Mouse (Mus musculus) erythroblast, embryonic 14.5 days (primary cell): ENCODE measurements around the gene D430042O09Rik. TPM values are rescaled to one million over a fixed set of nuclear protein-coding genes. Genes with fewer than 3 reads are reported as not detected.

Experiments
- H3K27me3 ChIP-seq: 2 replicates; pipeline ENCODE4 v1.6.1; 2012; ENCODE audit warnings: inconsistent platforms; ENCODE audit not compliant: control insufficient read depth
- H3K36me3 ChIP-seq: 2 replicates; pipeline ENCODE4 v1.6.1; 2012; ENCODE audit warnings: mild to moderate bottlenecking, inconsistent platforms; ENCODE audit not compliant: control insufficient read depth
- H3K4me1 ChIP-seq: 2 replicates; pipeline ENCODE4 v1.6.1; 2012; ENCODE audit warnings: inconsistent platforms; ENCODE audit not compliant: control insufficient read depth
- H3K4me3 ChIP-seq: replicated peaks from 2 replicates; pipeline ENCODE3; 2012; ENCODE audit warnings: moderate library complexity, mild to moderate bottlenecking, inconsistent platforms
- H3K9me3 ChIP-seq: 2 replicates; pipeline ENCODE4 v1.6.1; 2012; ENCODE audit warnings: low read length, inconsistent platforms, mixed read lengths; ENCODE audit not compliant: control insufficient read depth
- GATA1 ChIP-seq: IDR thresholded peaks from 2 replicates; pipeline ENCODE4 v1.6.1; 2012; ENCODE audit warnings: low read length, inconsistent platforms, mixed read lengths
- TAL1 ChIP-seq: IDR thresholded peaks from 3 replicates; pipeline ENCODE4 v1.6.1; 2012; ENCODE audit warnings: low read length, inconsistent platforms, mixed read lengths
- polyA plus RNA-seq: library from polyadenylated mRNA; stranded (reverse); fragments of >175 nt; gene quantifications from 2 replicates; pipeline ENCODE4 v1.2.3, GENCODE M21; 2012

Gene D430042O09Rik
- polyA plus RNA-seq, 1 experiment = 0.30 TPM

GRCm38 (mm10) chr7:125820233-125820632 lies 112.5 kb downstream of the D430042O09Rik start:
- no peaks in the 10 kb centered on the region for H3K36me3 ChIP-seq
- TF ChIP-seq TAL1 (no peak), GATA1 (no peak)
- H3K4me3 ChIP-seq = no peak overlapping the region
- no peaks in the 10 kb centered on the region for H3K27me3 ChIP-seq
- H3K9me3 ChIP-seq = no peaks in the 10 kb centered on the region
- H3K4me1 ChIP-seq = no peaks in the 10 kb centered on the region

GRCm38 (mm10) chr7:125826425-125826824 lies 118.7 kb downstream of the D430042O09Rik start:
- Histone ChIP-seq H3K27me3 (no peaks in the 10 kb centered on the region), H3K36me3 (no peaks in the 10 kb centered on the region), H3K4me1 (peaks cover 5% of the 10 kb centered on the region), H3K9me3 (no peaks in the 10 kb centered on the region), H3K4me3 (no peak overlapping the region)
- TF ChIP-seq GATA1 (no peak), TAL1 (no peak)

GRCm38 (mm10) chr7:125826887-125827286 lies 119.2 kb downstream of the D430042O09Rik start:
- TF ChIP-seq TAL1 (no peak), GATA1 (no peak)
- H3K36me3 ChIP-seq = no peaks in the 10 kb centered on the region
- H3K4me1 ChIP-seq = peaks cover 5% of the 10 kb centered on the region
- H3K4me3 ChIP-seq = no peak overlapping the region
- no peaks in the 10 kb centered on the region for H3K9me3 ChIP-seq
- H3K27me3 ChIP-seq = no peaks in the 10 kb centered on the region

- H3K36me3 ChIP-seq = no peaks in the 10 kb centered on the region
- no peaks in the 10 kb centered on the region for H3K27me3 ChIP-seq
- peaks cover 5% of the 10 kb centered on the region for H3K4me1 ChIP-seq
- H3K9me3 ChIP-seq = no peaks in the 10 kb centered on the region
- H3K4me3 ChIP-seq = no peak overlapping the region
- TF ChIP-seq TAL1 (no peak), GATA1 (no peak)
Measured at GRCm38 (mm10) chr7:125827420-125827819, 119.7 kb downstream of the D430042O09Rik start.

GRCm38 (mm10) chr7:125828561-125828960 lies 120.9 kb downstream of the D430042O09Rik start:
- H3K36me3 ChIP-seq = no peaks in the 10 kb centered on the region
- TF ChIP-seq TAL1 (no peak), GATA1 (no peak)
- H3K4me3 ChIP-seq = no peak overlapping the region
- no peaks in the 10 kb centered on the region for H3K27me3 ChIP-seq
- H3K9me3 ChIP-seq = no peaks in the 10 kb centered on the region
- H3K4me1 ChIP-seq = peaks cover 5% of the 10 kb centered on the region

- Histone ChIP-seq H3K4me1 (peaks cover 5% of the 10 kb centered on the region), H3K4me3 (no peak overlapping the region), H3K36me3 (no peaks in the 10 kb centered on the region), H3K9me3 (no peaks in the 10 kb centered on the region), H3K27me3 (no peaks in the 10 kb centered on the region)
- no peak for TF ChIP-seq GATA1
Measured at GRCm38 (mm10) chr7:125829121-125829666, 121.5 kb downstream of the D430042O09Rik start.

- no peaks in the 10 kb centered on the region for H3K27me3 ChIP-seq
- H3K36me3 ChIP-seq = no peaks in the 10 kb centered on the region
- peaks cover 5% of the 10 kb centered on the region for H3K4me1 ChIP-seq
- no peaks in the 10 kb centered on the region for H3K9me3 ChIP-seq
- TF ChIP-seq TAL1 = no peak
- no peak for TF ChIP-seq GATA1
- H3K4me3 ChIP-seq = no peak overlapping the region
Measured at GRCm38 (mm10) chr7:125832767-125833166, 125.1 kb downstream of the D430042O09Rik start.

GRCm38 (mm10) chr7:125833471-125833870 lies 125.8 kb downstream of the D430042O09Rik start:
- peaks cover 5% of the 10 kb centered on the region for H3K4me1 ChIP-seq
- H3K9me3 ChIP-seq = no peaks in the 10 kb centered on the region
- no peaks in the 10 kb centered on the region for H3K36me3 ChIP-seq
- no peak overlapping the region for H3K4me3 ChIP-seq
- TF ChIP-seq TAL1 (no peak), GATA1 (no peak)
- no peaks in the 10 kb centered on the region for H3K27me3 ChIP-seq

GRCm38 (mm10) chr7:125838078-125838742 lies 130.5 kb downstream of the D430042O09Rik start:
- H3K4me3 ChIP-seq = no peak overlapping the region
- no peaks in the 10 kb centered on the region for H3K9me3 ChIP-seq

GRCm38 (mm10) chr7:125845611-125846010 lies 137.9 kb downstream of the D430042O09Rik start:
- H3K36me3 ChIP-seq = no peaks in the 10 kb centered on the region
- TF ChIP-seq GATA1 (no peak), TAL1 (no peak)

More at GRCm38 (mm10) chr7:125838078-125838742, 130.5 kb downstream of the D430042O09Rik start:
- Histone ChIP-seq H3K27me3 (no peaks in the 10 kb centered on the region), H3K4me1 (no peaks in the 10 kb centered on the region), H3K36me3 (no peaks in the 10 kb centered on the region)
- TF ChIP-seq GATA1 (no peak), TAL1 (no peak)

More at GRCm38 (mm10) chr7:125845611-125846010, 137.9 kb downstream of the D430042O09Rik start:
- Histone ChIP-seq H3K9me3 (no peaks in the 10 kb centered on the region), H3K27me3 (no peaks in the 10 kb centered on the region), H3K4me3 (no peak overlapping the region), H3K4me1 (no peaks in the 10 kb centered on the region)
